Mouse (Mus musculus): ENCODE measurements at regions not wholly inside any gene's neighbourhood (a gene's known extent, or its start where the extent isn't known, plus 50 kb on each side); places are given as distances from the start of the nearest gene placed in this dataset.

- DNase-seq = no peak
Measured at GRCm38 (mm10) chr2:51073040-51073594, 75.8 kb downstream of the Rnd3 start.

- no peak for DNase-seq
Measured at GRCm38 (mm10) chr2:51072346-51072885, 76.5 kb downstream of the Rnd3 start.

- DNase-seq = no peak
Measured at GRCm38 (mm10) chr2:51070902-51071301, 78.0 kb downstream of the Rnd3 start.

DNA sequence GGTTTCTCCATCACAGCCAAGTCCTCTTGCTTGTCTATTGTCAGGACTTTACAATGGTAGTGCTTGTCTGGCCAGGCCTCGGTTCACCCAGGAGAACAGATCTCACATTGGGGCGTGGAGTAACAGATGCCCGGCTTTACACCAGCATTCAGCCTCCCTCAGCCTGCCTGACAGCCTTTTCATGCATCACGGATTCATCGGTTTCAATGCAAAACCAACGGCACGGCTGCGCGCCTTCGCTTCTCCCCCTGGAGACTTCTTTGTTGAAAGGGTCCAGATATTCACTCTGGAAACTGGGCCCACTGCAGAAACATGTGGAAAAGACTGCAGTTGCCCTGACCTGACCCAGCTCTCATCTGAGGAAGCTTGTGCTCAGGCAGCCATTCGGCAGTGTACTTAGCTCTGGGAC, 82.5 kb downstream of the Rnd3 start:
- DNase-seq = no peak

GRCm38 (mm10) chr2:51065821-51066220, 83.1 kb downstream of the Rnd3 start:
- DNase-seq = no peak

DNA sequence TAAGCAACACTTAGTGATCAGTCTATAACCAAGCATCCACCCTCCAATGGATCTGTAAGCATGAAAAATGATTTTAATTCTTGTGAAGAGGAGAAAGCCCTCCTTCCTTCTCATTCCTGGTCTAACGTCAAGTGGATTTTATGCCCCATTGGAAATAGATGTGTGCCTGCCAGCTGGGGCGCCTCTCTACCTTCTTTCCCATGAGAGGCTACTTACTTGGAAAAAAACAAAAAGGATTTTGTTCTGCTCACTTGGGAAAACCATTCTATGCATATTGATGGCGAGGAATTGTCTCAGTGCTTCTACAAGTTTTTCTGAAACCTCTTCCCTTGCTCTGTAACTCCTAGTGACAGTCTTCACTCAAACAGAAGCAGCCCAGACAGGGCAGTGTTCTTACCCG, 84.1 kb downstream of the Rnd3 start:
- no peak for DNase-seq

GRCm38 (mm10) chr2:51062049-51062448, 86.9 kb downstream of the Rnd3 start:
- DNase-seq = no peak

DNA sequence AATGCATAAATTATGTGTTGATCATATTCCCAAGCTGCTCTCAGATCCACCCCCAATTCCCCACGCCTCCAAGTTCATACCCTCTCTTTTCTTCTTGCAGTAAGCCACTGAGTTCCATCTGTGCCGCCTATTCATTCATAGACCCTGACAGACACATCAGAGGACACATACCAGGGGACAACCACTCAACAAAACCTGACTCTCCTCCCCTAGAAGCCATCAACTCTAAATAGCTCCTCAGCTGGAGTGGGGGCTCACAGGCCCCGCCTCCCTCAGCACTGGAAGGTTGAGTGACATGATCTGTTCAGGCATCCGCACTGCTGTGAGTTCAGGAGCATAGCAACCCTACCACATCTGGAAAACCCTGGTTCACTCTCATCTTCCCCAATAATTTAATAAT, 90.8 kb downstream of the Rnd3 start:
- no peak for DNase-seq

- peak; percentile 25 for DNase-seq
Measured at GRCm38 (mm10) chr2:51056141-51056731, 92.7 kb downstream of the Rnd3 start.

DNA sequence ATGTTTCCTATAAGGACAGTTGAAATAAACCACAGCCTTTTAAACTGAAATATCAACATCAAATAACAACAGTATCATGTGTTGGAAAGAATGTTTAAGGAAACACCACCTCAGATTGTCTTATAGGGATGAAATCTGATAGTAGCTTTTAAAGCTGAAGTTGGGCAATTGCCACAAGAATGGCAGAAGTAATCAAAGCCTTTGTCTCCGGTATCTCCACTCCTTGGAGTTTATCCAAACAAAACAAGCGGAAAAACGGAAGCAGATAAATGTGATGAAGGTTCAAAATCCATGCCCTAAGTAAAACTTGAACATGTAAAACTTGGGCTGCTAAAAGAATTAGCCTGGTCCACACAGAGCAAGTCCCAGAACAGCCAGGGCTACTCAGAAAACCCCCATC, 93.6 kb downstream of the Rnd3 start:
- DNase-seq = no peak

- no peak for DNase-seq
Measured at GRCm38 (mm10) chr2:51049834-51050170, 99.1 kb downstream of the Rnd3 start.

GRCm38 (mm10) chr2:51049101-51049833, 99.6 kb downstream of the Rnd3 start:
- no peak for DNase-seq

GRCm38 (mm10) chr2:51047520-51047919, 101.4 kb downstream of the Rnd3 start:
- no peak for DNase-seq

DNA sequence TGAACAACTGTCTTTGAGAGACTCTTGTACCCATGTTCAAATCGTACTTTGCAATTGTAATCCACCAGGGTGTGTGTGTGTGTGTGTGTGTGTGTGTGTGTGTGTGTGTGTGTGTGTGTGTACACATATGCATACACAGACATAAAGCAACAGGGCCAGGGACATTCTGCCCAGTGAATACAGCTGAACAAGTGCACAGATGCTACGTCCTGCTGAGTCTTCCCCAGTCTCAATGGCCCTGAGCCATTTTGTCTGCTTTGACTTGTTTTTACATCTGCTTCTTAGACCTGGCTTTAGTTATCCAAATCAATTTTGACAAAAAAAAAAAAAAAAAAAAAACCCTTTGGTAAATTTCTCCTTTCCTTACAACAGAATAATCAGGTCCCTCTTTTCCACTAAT, 103.3 kb downstream of the Rnd3 start:
- no peak for DNase-seq

DNA sequence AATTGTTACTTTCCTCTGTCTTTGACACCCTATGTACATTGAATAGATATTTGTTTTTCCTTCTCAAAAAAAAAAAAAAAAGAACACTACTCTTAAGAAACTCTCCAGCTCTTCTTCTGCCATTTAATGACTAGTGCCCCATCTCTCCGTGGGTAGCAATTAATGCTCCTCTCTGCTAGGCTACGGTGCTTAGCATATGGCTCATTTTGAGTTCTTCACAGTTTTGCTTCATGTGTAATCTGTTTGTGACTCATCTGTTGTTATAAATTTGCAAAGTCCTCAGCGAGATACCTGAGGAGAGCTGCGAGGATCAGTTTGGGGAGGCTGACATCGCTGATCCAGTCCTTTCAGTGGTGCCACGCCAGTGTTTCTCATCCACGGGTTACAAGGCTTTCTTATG, 107.8 kb downstream of the Rnd3 start:
- no peak for DNase-seq

DNA sequence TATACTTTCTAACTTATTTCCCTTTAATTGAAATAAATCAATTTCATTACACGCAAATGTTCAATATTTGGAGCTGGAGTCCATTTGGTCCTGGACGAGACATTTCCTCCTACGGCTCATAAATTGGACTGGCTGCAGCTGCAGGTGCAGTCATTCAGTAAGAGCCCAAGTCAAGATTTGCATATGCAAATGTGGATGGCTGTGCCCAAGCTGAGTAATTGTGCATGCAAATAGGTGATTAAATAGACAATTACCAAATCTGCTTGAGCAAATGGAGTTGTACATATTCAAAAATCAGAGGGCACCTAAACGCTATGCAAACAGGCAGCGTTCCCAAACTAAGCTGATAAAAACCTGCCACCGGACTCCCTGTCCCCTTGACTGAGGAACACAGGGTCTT, 110.2 kb downstream of the Rnd3 start:
- DNase-seq = no peak

- DNase-seq = no peak
Measured at GRCm38 (mm10) chr2:51036995-51037394, 111.9 kb downstream of the Rnd3 start.

- no peak for DNase-seq
Measured at GRCm38 (mm10) chr2:51036190-51036755, 112.6 kb downstream of the Rnd3 start.

DNA sequence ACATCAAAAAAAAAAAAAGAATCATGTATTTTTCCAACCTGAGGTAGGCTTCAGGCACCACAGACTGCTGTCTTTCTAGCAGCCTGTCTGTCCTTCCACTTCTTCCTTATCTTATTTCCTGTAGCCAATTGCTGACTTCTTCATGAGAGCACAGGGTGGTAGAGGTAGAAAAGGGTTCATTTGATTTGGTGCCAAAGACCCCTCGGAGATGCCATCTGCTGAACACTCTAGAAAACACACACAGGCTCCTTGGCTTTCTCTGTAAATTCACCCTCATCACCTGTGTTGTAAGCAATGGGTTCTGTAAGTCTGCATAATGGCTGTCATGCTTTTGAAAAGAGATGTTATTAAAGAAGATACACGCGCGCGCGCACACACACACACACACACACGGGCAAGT, 115.0 kb downstream of the Rnd3 start:
- no peak for DNase-seq

DNA sequence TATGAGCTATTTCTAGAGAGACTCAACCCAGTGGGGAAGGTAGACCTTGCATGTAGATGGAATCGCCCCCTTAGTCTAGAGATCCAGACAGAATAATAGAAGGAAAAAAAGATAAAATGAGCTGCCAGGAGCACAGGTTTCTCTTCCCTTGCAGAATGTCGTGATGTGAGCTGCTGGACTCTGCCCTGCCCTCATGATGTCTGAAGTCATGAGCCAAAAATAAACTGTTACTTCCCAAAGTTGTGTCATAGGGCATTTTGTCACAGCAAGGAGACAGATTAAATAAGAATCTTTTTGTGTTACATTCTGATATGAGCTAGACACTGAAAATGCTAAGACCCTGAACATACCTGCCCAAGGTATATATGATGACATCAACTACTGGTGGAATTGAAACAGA, 126.4 kb downstream of the Rnd3 start:
- DNase-seq = no peak

- DNase-seq = no peak
Measured at GRCm38 (mm10) chr2:51016129-51016402, 132.8 kb downstream of the Rnd3 start.

GRCm38 (mm10) chr2:51015360-51016128, 133.4 kb downstream of the Rnd3 start:
- DNase-seq = no peak

GRCm38 (mm10) chr2:51014232-51014631, 134.7 kb downstream of the Rnd3 start:
- no peak for DNase-seq

- no peak for DNase-seq
Measured at GRCm38 (mm10) chr2:51013090-51013489, 135.8 kb downstream of the Rnd3 start.

All from liver (tissue).